In the genomic region with DNA sequence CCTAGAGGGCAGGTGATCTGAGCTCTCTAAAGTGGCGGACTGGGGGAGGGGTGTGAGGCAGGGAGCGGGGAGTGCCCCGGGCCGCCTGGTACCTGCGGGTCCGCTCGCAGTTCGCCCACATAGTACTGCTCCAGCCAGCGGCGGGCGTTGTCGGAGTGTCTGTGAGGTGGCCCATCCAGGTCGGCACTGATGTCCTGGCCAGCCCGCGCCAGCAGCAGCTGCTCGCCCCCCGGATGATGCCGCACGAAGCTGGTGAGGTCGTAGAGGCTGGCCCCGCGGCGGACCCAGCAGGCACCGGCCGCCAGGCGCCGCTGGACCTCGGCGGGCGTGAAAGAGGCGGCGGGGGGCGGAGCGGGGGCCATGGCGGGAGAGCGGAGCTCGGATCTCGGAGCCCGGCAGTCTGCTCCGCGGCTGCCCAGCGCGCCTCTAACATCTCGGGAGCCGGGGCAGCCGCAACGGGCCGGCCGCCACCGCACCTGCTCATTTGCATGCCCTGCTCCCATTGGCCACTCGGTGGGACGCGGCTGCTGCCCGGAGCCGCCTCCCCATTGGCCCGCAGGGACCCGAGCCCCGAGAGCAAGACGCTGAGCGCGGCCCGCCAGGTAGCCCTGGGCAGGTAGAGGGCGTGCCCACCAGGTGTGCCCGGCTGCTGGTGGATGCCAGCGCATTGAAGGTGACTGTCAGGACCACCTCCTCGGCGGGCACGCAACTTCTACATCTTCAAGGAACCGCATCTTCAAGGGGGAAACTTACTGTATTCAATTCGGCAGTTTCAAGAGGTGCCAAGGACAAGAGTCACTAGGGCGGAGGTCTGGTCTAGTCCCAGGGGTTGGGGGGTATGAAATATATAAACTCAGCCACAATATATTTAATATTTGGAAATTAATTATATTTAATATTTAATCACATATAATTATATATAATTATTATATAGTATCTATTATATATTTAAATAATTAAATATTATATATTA, we compare ENCODE assay signal across 1 mouse cellular context.
TF ChIP-seq lines count a peak whose summit lies in the region.

A gene (minus strand): TSS at position 434 of the 973 bp plus-strand sequence.

TF ChIP-seq in CH12.LX, 34 proteins besides CTCF, POLR2A, EP300 and RAD21:
- TF ChIP-seq RCOR1 (conservative IDR thresholded peaks at IDR 0.05; ENCODE audit: low read depth, low read length): peak; percentile 75; the same call in 1 of the 2 replicates
- no peak for TF ChIP-seq TBP (conservative IDR thresholded peaks at IDR 0.05; ENCODE audit: low read depth, low read length)
- peak; percentile 39; the same call in 1 of the 2 replicates for TF ChIP-seq TCF12 (IDR thresholded peaks at IDR 0.05; ENCODE audit: low read depth, low read length)
- TF ChIP-seq JUND (conservative IDR thresholded peaks at IDR 0.05; ENCODE audit: low read depth, low read length): no peak
- peak; percentile 40 for TF ChIP-seq NRF1 (IDR thresholded peaks at IDR 0.05; ENCODE audit: low read depth, low read length)
- TF ChIP-seq CHD1 (IDR thresholded peaks at IDR 0.05; ENCODE audit: low read depth, low read length): no peak
- TF ChIP-seq USF1 (IDR thresholded peaks at IDR 0.05; ENCODE audit: low read depth, low read length): no peak
- TF ChIP-seq KAT2A (IDR thresholded peaks at IDR 0.05; ENCODE audit: insufficient replicate concordance, low read length): no peak
- no peak for TF ChIP-seq ELF1 (IDR thresholded peaks at IDR 0.05; ENCODE audit: low read depth, low read length)
- no peak for TF ChIP-seq JUN (IDR thresholded peaks at IDR 0.05; ENCODE audit: insufficient read depth, low read depth, low read length)
- TF ChIP-seq HCFC1 (IDR thresholded peaks at IDR 0.05; ENCODE audit: low read depth, low read length): no peak
- TF ChIP-seq ZMIZ1 (IDR thresholded peaks at IDR 0.05; ENCODE audit: low read depth, low read length): no peak
- no peak for TF ChIP-seq MAFK (IDR thresholded peaks at IDR 0.05; ENCODE audit: insufficient replicate concordance, low read length)
- TF ChIP-seq NELFE (IDR thresholded peaks at IDR 0.05; ENCODE audit: low read depth, low read length): no peak
- no peak for TF ChIP-seq BHLHE40 (IDR thresholded peaks at IDR 0.05; ENCODE audit: low read depth, low read length)
